Mouse (Mus musculus) C2C12 (cell line): ENCODE results near the gene Ttn. TPM values are rescaled to one million over a fixed set of nuclear protein-coding genes. Genes with fewer than 3 reads are reported as not detected.

ENCODE experiments used
- H3K27me3 ChIP-seq: one replicate; pipeline ENCODE4 v1.6.1; 2011; ENCODE audit not compliant: control insufficient read depth, insufficient read depth, insufficient read length
- H3K36me3 ChIP-seq: one replicate; pipeline ENCODE4 v1.6.1; 2011; ENCODE audit not compliant: control insufficient read depth, insufficient read depth
- H3K4me3 ChIP-seq: one replicate; pipeline ENCODE4 v1.5.1; 2011; ENCODE audit warnings: mild to moderate bottlenecking, control low read depth; ENCODE audit not compliant: poor library complexity, insufficient read depth, severe bottlenecking
- H3K79me2 ChIP-seq: one replicate; pipeline ENCODE4 v1.6.1; 2011; ENCODE audit not compliant: control insufficient read depth, insufficient read depth
- H3K79me3 ChIP-seq: one replicate; pipeline ENCODE4 v1.6.1; 2011; ENCODE audit warnings: low read depth, control low read depth
- H3ac ChIP-seq: one replicate; pipeline ENCODE3; 2011; ENCODE audit warnings: low read depth; ENCODE audit not compliant: control insufficient read depth, insufficient read length
- CEBPB ChIP-seq: IDR thresholded peaks from one replicate; pipeline ENCODE4 v1.6.1; 2011; ENCODE audit warnings: low read depth, mild to moderate bottlenecking, control low read depth, moderate library complexity
- CTCF ChIP-seq: IDR thresholded peaks from one replicate; pipeline ENCODE4 v1.5.1; 2011; ENCODE audit not compliant: control insufficient read depth, insufficient read depth, insufficient read length
- FOSL1 ChIP-seq: IDR thresholded peaks from one replicate; pipeline ENCODE4 v1.8.0; 2011; ENCODE audit warnings: mild to moderate bottlenecking, low read length; ENCODE audit not compliant: poor library complexity, insufficient read depth, severe bottlenecking
- MAX ChIP-seq: IDR thresholded peaks from one replicate; pipeline ENCODE4 v1.6.1; 2011; ENCODE audit warnings: mild to moderate bottlenecking, control low read depth
- MYOD1 ChIP-seq: IDR thresholded peaks from one replicate; pipeline ENCODE4 v1.6.1; 2011; ENCODE audit warnings: low read depth; ENCODE audit not compliant: control insufficient read depth, insufficient read length
- MYOG ChIP-seq: IDR thresholded peaks from one replicate; pipeline ENCODE4 v1.6.1; 2011; ENCODE audit not compliant: control insufficient read depth, insufficient read length; ENCODE audit errors: extremely low read depth
- USF1 ChIP-seq: IDR thresholded peaks from one replicate; pipeline ENCODE4 v1.6.1; 2011; ENCODE audit warnings: low read depth, mild to moderate bottlenecking, control low read depth, moderate library complexity
- polyA plus RNA-seq: library from polyadenylated mRNA; unstranded; fragments of >200 nt; fragmentation: generic; extraction: Trizol; gene quantifications from one replicate; pipeline ENCODE4 v1.2.1, GENCODE M21; 2012; ENCODE audit warnings: missing spikeins

Ttn gene
- polyA plus RNA-seq, 1 experiment: 0.43 TPM

DNA sequence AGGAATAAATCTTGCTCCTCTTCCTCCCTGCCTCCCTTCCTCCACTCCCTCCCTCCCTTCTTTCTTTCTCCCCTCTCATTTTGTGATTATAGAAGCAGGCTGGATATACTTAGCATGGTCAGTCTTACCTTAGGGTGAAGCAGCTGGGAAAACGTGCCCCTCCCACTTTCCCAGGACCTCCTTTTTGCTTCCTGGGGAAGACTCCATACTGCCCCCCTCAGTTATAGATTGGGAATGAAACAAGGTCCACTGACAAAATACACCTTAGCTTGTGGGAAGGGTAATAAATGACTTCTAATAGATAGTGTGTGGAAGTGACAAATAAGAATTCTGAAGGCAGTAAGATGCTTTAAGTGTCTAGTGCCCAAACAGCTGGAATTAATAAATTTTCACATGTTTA is 326.4 kb downstream of the Ttn start:
- Histone ChIP-seq H3K79me2 (no peaks in the 10 kb centered on the region), H3K79me3 (no peaks in the 10 kb centered on the region), H3K36me3 (no peaks in the 10 kb centered on the region), H3K4me3 (no peak overlapping the region), H3K27me3 (no peaks in the 10 kb centered on the region), H3ac (no peak overlapping the region)
- TF ChIP-seq CEBPB (no peak), CTCF (no peak), MYOD1 (no peak), MYOG (no peak), MAX (no peak), USF1 (no peak), FOSL1 (no peak)

GRCm38 (mm10) chr2:76655444-76655843 is 326.9 kb downstream of the Ttn start:
- TF ChIP-seq USF1 (no peak), MYOD1 (no peak), CTCF (no peak), FOSL1 (no peak), MYOG (no peak), MAX (no peak), CEBPB (no peak)
- Histone ChIP-seq H3K27me3 (no peaks in the 10 kb centered on the region), H3K79me2 (no peaks in the 10 kb centered on the region), H3ac (no peak overlapping the region), H3K79me3 (no peaks in the 10 kb centered on the region), H3K4me3 (no peak overlapping the region), H3K36me3 (no peaks in the 10 kb centered on the region)

- no peak for TF ChIP-seq MYOG
- no peak for TF ChIP-seq MAX
- no peak for TF ChIP-seq USF1
- no peak for TF ChIP-seq FOSL1
- no peak for TF ChIP-seq CEBPB
- TF ChIP-seq MYOD1: no peak
- Histone ChIP-seq H3K79me2 (no peaks in the 10 kb centered on the region), H3K36me3 (no peaks in the 10 kb centered on the region), H3K27me3 (no peaks in the 10 kb centered on the region), H3ac (no peak overlapping the region), H3K79me3 (no peaks in the 10 kb centered on the region), H3K4me3 (no peak overlapping the region)
These were observed 327.7 kb downstream of the Ttn start for GRCm38 (mm10) chr2:76654646-76655045.

Other genes starting within 250 kb of the Ttn start
- gene Ccdc141, start 188.1 kb upstream of the Ttn start, polyA plus RNA-seq: 0.77 TPM